Mouse (Mus musculus) heart, adult 2 months (tissue): ENCODE data around the gene Incenp. TPM values are rescaled to one million over a fixed set of nuclear protein-coding genes. Genes with fewer than 3 reads are reported as not detected.
"Not testable (repeated sequence)": the region's sequence is repeated elsewhere in the genome, so short reads cannot be mapped to it uniquely, and the experiment has no call there.

Source experiments
- DNase-seq, 2 experiments: peaks; one replicate each; pipeline ENCODE4 v3.0.0; 2021
- H3K27ac ChIP-seq: fragments of 200-600 bp; 2 replicates; pipeline ENCODE4 v1.8.1; 2022
- H3K27me3 ChIP-seq: fragments of 200-500 bp; 2 replicates; pipeline ENCODE4 v1.6.1; 2012; ENCODE audit warnings: mild to moderate bottlenecking, low read length, inconsistent platforms, mixed read lengths; ENCODE audit not compliant: control insufficient read depth, insufficient read depth
- H3K36me3 ChIP-seq: fragments of 200-500 bp; 2 replicates; pipeline ENCODE4 v1.6.1; 2012; ENCODE audit warnings: low read length, inconsistent platforms; ENCODE audit not compliant: control insufficient read depth, insufficient read depth
- H3K4me1 ChIP-seq: fragments of 200-500 bp; 2 replicates; pipeline ENCODE4 v1.6.1; 2011; ENCODE audit warnings: low read length; ENCODE audit not compliant: control insufficient read depth, insufficient read depth
- H3K4me3 ChIP-seq: fragments of 200-600 bp; 2 replicates; pipeline ENCODE4 v1.8.1; 2022
- H3K79me2 ChIP-seq: fragments of 200-500 bp; replicated peaks from 2 replicates; pipeline ENCODE4 v1.6.1; 2012; ENCODE audit warnings: mild to moderate bottlenecking, inconsistent platforms, low read length, moderate library complexity, mixed read lengths; ENCODE audit not compliant: control insufficient read depth, insufficient read depth
- H3K9ac ChIP-seq: fragments of 200-500 bp; 2 replicates; pipeline ENCODE4 v1.6.1; 2012; ENCODE audit warnings: low read depth, mild to moderate bottlenecking, control low read depth, inconsistent platforms, low read length, mixed read lengths
- CTCF ChIP-seq: fragments of 200-600 bp; IDR thresholded peaks from 2 replicates; pipeline ENCODE4 v1.8.1; 2022; ENCODE audit warnings: antibody characterized with exemption, mild to moderate bottlenecking, moderate library complexity
- EP300 ChIP-seq: fragments of 200-500 bp; IDR thresholded peaks from 2 replicates; pipeline ENCODE4 v1.6.1; 2011; ENCODE audit warnings: low read depth, low read length, control low read depth; ENCODE audit not compliant: insufficient read depth
- POLR2A ChIP-seq: fragments of 200-500 bp; IDR thresholded peaks from 2 replicates; pipeline ENCODE4 v1.6.1; 2011; ENCODE audit warnings: mild to moderate bottlenecking, low read depth, low read length, control low read depth; ENCODE audit not compliant: insufficient read depth
- WGBS: fragments of 180-500 bp; shearing (Covaris S2); methylation state at CpG from one replicate; pipeline ENCODE4 v1.1.7; 2018; 5-methylcytosine and 5-hydroxymethylcytosine counted together
- intact Hi-C: fragments of 180-260 bp; cut with DNase I; formaldehyde crosslinking; loops from one replicate; pipeline ENCODE4 v1.15.1; 2025
- microRNA-seq, 2 experiments: library from miRNA; unstranded; fragments of <30 nt; microRNA quantifications; one replicate each; pipeline ENCODE4 v1.2.0; 2021
- polyA plus RNA-seq: library from polyadenylated mRNA; depleted of rRNA; stranded (reverse); fragments of >200 nt; gene quantifications from 2 replicates; pipeline ENCODE4 v1.2.3, GENCODE M21; 2012; rRNA removed
- total RNA-seq, 2 experiments: library from RNA; stranded (reverse); gene quantifications; 2 replicates each; pipeline ENCODE4 v1.2.3; 2021

Gene Incenp
- total and polyA plus RNA-seq, 3 experiments = 2.6 to 5.5 (median 2.9) TPM

DNA sequence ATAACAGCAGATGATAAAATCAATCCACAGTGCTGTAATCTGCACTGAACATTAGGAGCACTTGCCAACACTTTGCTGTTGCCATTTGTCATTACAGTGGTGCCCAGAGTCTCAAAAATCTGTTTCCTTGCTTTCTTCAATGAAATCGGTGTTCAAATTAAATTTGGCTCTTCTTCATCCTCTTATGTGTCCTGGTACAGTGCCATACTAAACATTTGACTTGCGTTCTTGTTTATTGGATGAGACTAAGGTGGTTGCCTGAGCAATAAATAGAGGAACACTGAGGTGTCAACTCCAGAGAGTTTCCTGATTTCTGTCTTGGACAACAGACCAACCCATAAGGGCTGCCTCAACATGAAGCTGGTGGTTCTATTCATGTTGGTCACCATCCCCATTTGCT lies 52.1 kb downstream of the Incenp start, which contains the start of gene Scgb2a2:
TSS of gene Scgb2a2 (plus strand) at position 301 of the 400 bp plus-strand sequence.
- 66% methylated on average over 2 of the region's 2 CpGs for WGBS
- intact Hi-C loops = no loop called here

DNA sequence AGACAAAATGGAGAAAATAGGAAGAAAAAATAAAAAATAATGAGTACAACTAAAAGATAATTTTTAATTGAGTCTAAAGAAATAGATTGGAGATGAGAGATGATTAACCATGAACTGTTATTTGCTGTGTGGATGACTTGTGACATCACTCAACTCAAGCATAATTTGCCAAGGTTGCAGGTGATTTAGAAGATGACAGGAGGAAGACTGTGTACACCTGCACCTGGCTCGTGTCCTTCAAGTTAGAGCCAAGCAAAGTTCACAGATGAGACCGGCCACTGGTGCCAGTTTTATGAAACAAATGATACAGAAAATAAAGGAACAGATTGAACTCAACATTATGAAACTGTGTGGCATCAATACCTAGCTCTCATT lies 62.0 kb downstream of the Incenp start:
- no peak overlapping the region for H3K4me3 ChIP-seq
- H3K79me2 ChIP-seq = no peaks in the 10 kb centered on the region
- TF ChIP-seq CTCF = no peak
- no peak for TF ChIP-seq EP300
- TF ChIP-seq POLR2A = no peak
- 54% methylated on average over 2 of the region's 2 CpGs for WGBS
- intact Hi-C loops = no loop called here
- no peaks in the 10 kb centered on the region for H3K27me3 ChIP-seq
- H3K27ac ChIP-seq = no peak overlapping the region
- H3K4me1 ChIP-seq = no peaks in the 10 kb centered on the region
- no peak for DNase-seq
- H3K9ac ChIP-seq = no peak overlapping the region
- H3K36me3 ChIP-seq = no peaks in the 10 kb centered on the region

More for the DNA sequence above, 52.1 kb downstream of the Incenp start, which contains the start of gene Scgb2a2:
- no peaks in the 10 kb centered on the region for H3K36me3 ChIP-seq
- no peaks in the 10 kb centered on the region for H3K4me1 ChIP-seq
- no peaks in the 10 kb centered on the region for H3K27me3 ChIP-seq
- TF ChIP-seq CTCF (no peak), EP300 (no peak)
- no peak within 1 kb of the TSS for H3K4me3 ChIP-seq
- no peaks in the 10 kb centered on the region for H3K79me2 ChIP-seq
- H3K27ac ChIP-seq = no peak within 1 kb of the TSS
- H3K9ac ChIP-seq = no peak within 1 kb of the TSS
- DNase-seq = no peak

DNA sequence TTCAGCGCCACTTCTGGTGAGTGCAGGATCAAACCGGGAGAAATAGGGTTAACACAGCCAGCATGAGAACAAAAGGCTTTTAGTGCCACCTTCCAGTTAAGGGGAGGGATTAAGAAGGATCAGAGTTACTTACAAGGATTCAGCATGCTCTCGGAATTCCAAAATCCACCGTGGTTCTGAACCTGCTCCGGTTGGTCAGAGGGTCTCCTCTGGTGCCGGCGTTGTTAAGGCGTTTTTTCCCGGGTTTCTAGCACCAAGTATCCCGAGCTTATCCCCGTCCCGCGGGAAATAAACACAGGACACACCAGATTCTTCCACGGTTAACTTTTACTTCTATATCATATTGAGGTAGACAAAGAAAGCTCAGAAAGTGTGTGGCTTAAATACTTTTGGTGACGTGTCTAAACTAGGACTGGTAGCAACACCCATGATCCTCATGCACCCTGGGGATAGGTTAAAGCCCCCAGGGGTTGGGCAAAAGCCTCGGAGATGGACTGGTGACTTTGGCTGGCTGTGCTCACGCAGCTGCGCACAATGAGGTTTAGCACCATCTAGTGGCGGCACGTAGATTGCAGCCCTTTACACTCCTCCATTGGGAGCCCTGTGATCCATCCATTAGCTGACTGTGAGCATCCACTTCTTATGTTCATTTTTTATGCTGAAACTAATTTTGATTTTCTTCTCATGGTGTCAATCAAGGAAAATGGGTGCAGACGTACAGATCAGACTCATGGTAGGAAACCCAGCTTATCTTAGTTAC lies 62.6 kb downstream of the Incenp start:
- H3K27me3 ChIP-seq, H3K79me2 ChIP-seq, H3K36me3 ChIP-seq, intact Hi-C loops, H3K9ac ChIP-seq, H3K4me1 ChIP-seq: not testable (repeated sequence)
- peak overlapping the region; percentile 45; the same call in 1 of the 2 replicates for H3K27ac ChIP-seq
- peak; percentile 64 for TF ChIP-seq CTCF
- DNase-seq = peak; percentile 59 to 68
- H3K4me3 ChIP-seq = peak overlapping the region; percentile 29
- 12% methylated on average over 20 of the region's 21 CpGs for WGBS

Small RNAs within 50 kb of the gene (microRNA-seq; reads per million reads assigned to microRNA genes)
- 0 reads per million in 2 experiments for gene Gm22369
- gene Gm24484 = 0 reads per million in 2 experiments

Other genes starting within 250 kb of the Incenp start
- not detected for gene Scgb2a2, start 52.0 kb downstream of the Incenp start, total RNA-seq
- not detected in 2 replicates for gene Scgb2a2, start 52.0 kb downstream of the Incenp start, polyA plus RNA-seq
- gene Fth1, start 81.0 kb upstream of the Incenp start, total RNA-seq = 1,000 to 10,000 TPM; 2,956 to 3,430 TPM
- 2,611 and 2,797 TPM in 2 replicates for gene Fth1, start 81.0 kb upstream of the Incenp start, polyA plus RNA-seq
- gene Best1, start 102.1 kb upstream of the Incenp start, total RNA-seq = under 1 TPM; 0.10 to 0.11 TPM
- 0.45 and 0.47 TPM in 2 replicates for gene Best1, start 102.1 kb upstream of the Incenp start, polyA plus RNA-seq
- 1 to 10 TPM; 5.9 to 6.5 TPM for gene Rab3il1, start 102.1 kb upstream of the Incenp start, total RNA-seq
- gene Rab3il1, start 102.1 kb upstream of the Incenp start, polyA plus RNA-seq = 11.1 and 14.2 TPM in 2 replicates
- 10 to 100 TPM; 29.7 to 33.7 TPM for gene Fads3, start 142.0 kb upstream of the Incenp start, total RNA-seq
- 104 and 135 TPM in 2 replicates for gene Fads3, start 142.0 kb upstream of the Incenp start, polyA plus RNA-seq
- gene Fads2, start 202.2 kb upstream of the Incenp start, total RNA-seq = 1 to 10 TPM; 5.3 to 6.3 TPM
- 13.3 and 15.5 TPM in 2 replicates for gene Fads2, start 202.2 kb upstream of the Incenp start, polyA plus RNA-seq